Mouse (Mus musculus): ENCODE results near the gene Usp49.

DNA sequence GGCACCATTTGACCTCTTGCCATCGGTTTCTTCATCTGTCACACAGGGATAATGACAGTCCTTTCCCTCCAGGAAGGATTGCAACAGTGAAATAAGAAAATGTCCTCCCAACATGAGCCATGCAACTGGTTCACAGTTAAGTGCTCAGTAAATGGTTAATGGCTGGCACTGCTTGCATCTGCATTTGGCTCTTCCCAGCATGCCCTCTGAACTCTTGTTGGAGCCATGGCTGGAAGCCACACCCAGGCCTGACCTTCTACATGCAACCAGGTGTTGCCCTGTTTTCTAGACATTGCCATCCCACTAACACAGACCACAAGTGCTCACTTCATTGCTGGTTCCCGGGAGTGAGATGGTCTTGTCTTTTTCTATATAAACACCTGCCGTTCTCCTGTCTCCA lies 77.5 kb downstream of the Usp49 start:
- TF ChIP-seq POLR2A (IDR thresholded peaks at IDR 0.05; ENCODE audit: borderline replicate concordance, extremely low read depth, low read depth, low read length), result no peak
- TF ChIP-seq CTCF (IDR thresholded peaks at IDR 0.05; ENCODE audit: insufficient read depth, low read length), result no peak
